Mouse (Mus musculus) CD8-positive naive resting alpha-beta T cell, adult 2 months (primary cell): ENCODE measurements around the gene Eloa.
"Not testable (repeated sequence)": the region's sequence is repeated elsewhere in the genome, so short reads cannot be mapped to it uniquely, and the experiment has no call there.

ENCODE experiments used
- DNase-seq, 2 experiments: peaks; one replicate each; pipeline ENCODE4 v3.0.0; 2022; ENCODE audit warnings: low read depth in 2 of 2, low spot score in 2 of 2

Gene Eloa

GRCm38 (mm10) chr4:135985193-135985592, 36.4 kb downstream of the Eloa start:
- no peak for DNase-seq

- DNase-seq: no peak
These were observed 37.0 kb downstream of the Eloa start for GRCm38 (mm10) chr4:135984556-135984955.

- no peak for DNase-seq
These were observed 40.0 kb downstream of the Eloa start for GRCm38 (mm10) chr4:135981524-135982063.

- DNase-seq: not testable (repeated sequence)
These were observed 41.3 kb downstream of the Eloa start for GRCm38 (mm10) chr4:135980223-135980622.

GRCm38 (mm10) chr4:135976146-135976545, 45.4 kb downstream of the Eloa start:
- no peak for DNase-seq

- no peak for DNase-seq
These were observed 48.4 kb downstream of the Eloa start for GRCm38 (mm10) chr4:135972911-135973811.

- peak; percentile 41 to 52 for DNase-seq
These were observed 49.0 kb downstream of the Eloa start, which contains the start of gene Lypla2 for GRCm38 (mm10) chr4:135972556-135972906. Gene Lypla2 (minus strand): TSS chr4:135972626.

- peak in 1 of 2 experiments; percentile 11 for DNase-seq
These were observed 49.6 kb downstream of the Eloa start for GRCm38 (mm10) chr4:135971805-135972555.

GRCm38 (mm10) chr4:135970585-135970984, 51.0 kb downstream of the Eloa start:
- DNase-seq: no peak

- no peak for DNase-seq
These were observed 52.4 kb downstream of the Eloa start for GRCm38 (mm10) chr4:135969070-135969750.

- DNase-seq: no peak
These were observed 53.2 kb downstream of the Eloa start for GRCm38 (mm10) chr4:135968271-135968869.

GRCm38 (mm10) chr4:135967086-135967760, 54.3 kb downstream of the Eloa start:
- no peak for DNase-seq

GRCm38 (mm10) chr4:135966283-135966682, 55.3 kb downstream of the Eloa start:
- DNase-seq: no peak

- no peak for DNase-seq
These were observed 56.5 kb downstream of the Eloa start for GRCm38 (mm10) chr4:135965113-135965512.

GRCm38 (mm10) chr4:135964426-135964825, 57.1 kb downstream of the Eloa start:
- DNase-seq: no peak

- peak; percentile 91 for DNase-seq
These were observed 57.9 kb downstream of the Eloa start, which contains the start of gene Gale for GRCm38 (mm10) chr4:135963457-135964193. Gene Gale (plus strand): TSS chr4:135963727.

GRCm38 (mm10) chr4:135962946-135963345, 58.6 kb downstream of the Eloa start:
- no peak for DNase-seq

GRCm38 (mm10) chr4:135962198-135962597, 59.4 kb downstream of the Eloa start:
- no peak for DNase-seq

GRCm38 (mm10) chr4:135961709-135962108, 59.9 kb downstream of the Eloa start:
- DNase-seq: no peak
